8 mouse cellular contexts compared by ENCODE assay signal in the genomic region with DNA sequence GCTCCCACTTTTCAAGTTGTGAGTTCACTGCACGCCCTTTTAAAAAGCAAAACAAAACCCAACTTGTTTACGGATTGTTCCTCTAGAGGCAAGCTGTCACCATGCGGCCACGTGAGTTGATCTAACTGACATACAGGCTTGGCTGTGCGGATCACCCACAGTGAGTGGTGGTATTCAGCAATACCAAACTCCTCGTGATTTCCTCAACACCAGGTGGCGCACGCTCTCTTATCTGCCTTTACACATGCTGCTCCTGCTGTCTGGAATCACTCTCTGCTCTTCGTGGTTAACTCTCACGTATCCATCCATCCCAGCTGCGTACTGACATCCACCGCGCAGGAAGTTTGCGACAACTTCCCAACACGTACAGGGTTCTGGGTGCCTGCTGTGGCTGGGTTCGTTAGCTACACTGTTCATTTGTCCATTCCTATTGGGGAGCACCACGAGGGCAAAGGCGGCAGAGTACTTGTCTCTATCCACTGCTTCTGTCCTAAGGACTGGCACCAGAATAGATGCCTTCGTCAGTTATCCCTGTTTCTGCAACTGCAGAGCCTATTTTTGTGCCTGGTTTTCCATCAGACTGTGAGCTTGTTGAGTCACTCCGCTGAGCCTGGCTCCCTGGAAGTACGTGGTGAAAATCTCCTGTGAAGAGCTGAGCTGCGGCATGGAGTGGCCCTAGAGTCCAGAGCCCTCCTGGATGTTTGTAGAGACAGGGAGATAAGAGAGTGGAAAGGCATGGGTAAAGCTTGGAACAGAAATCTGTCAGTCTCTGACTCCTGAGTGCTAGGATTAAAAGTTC. TPM values are rescaled to one million over a fixed set of nuclear protein-coding genes. Genes with fewer than 3 reads are reported as not detected.
DNase-seq lines count a peak whose midpoint lies in the region; ATAC-seq lines count a peak whose summit lies in the region.

No protein-coding gene starts in this region.

- no peak overlapping the region for H3K4me3 ChIP-seq in intestine, embryonic 15.5 days (replicated peaks)

- H3K4me2 ChIP-seq in intestine, embryonic 15.5 days (replicated peaks): peak overlapping the region; percentile 55

- peak; percentile 87 for ATAC-seq in intestine, embryonic 15.5 days

- no peaks in the 10 kb centered on the region for H3K9me3 ChIP-seq in intestine, embryonic 15.5 days

- no peaks in the 10 kb centered on the region for H3K36me3 ChIP-seq in intestine, embryonic 15.5 days

- H3K9ac ChIP-seq in intestine, embryonic 15.5 days: 0 out of 2 replicates have a peak overlapping the region, but pooled peaks have one; percentile 8

- H3K4me1 ChIP-seq in intestine, embryonic 15.5 days (replicated peaks): no peaks in the 10 kb centered on the region

- no peaks in the 10 kb centered on the region for H3K27me3 ChIP-seq in intestine, embryonic 15.5 days (replicated peaks)

- H3K27ac ChIP-seq in intestine, embryonic 15.5 days: no peak overlapping the region

- WGBS in intestine, embryonic 15.5 days: 19% methylated on average over 22 of the region's 22 CpGs

- DNase-seq in adrenal gland, adult 8-10 months: peak; percentile 69
- peak; percentile 76 for DNase-seq in embryo, embryonic 9.5 days (ENCODE audit: extremely low spot score)
- DNase-seq in gastrocnemius, postnatal 4 days (ENCODE audit: low spot score in 2 of 2): peak; percentile 67 to 86
- peak; percentile 94 to 95 for DNase-seq in left cerebral cortex, postnatal 14 days (ENCODE audit: low spot score in 2 of 2)
- DNase-seq in mesoderm, embryonic 11.5 days (ENCODE audit: low read depth, low spot score): peak; percentile 89
- DNase-seq in right cerebral cortex, postnatal 25 days: peak; percentile 81
- DNase-seq in urinary bladder, postnatal 36 days (ENCODE audit: low spot score in 2 of 2): peak; percentile 54 to 84

- intact Hi-C loops in left cerebral cortex, postnatal 14 days (cut with DNase I): no loop called here

RNA-seq across cellular contexts. Expression of a gene that starts 23.8 kb away (rescaled TPM):
- 1 to 10 TPM; 1.0 to 4.3 (median 2.7) TPM for total RNA-seq in adrenal gland, adult 8-10 months (2022)
- 10 to 100 TPM; 15.8 to 17.4 TPM for total RNA-seq in gastrocnemius, postnatal 4 days (2021)
- 5.1 and 6.9 TPM in 2 replicates for polyA plus RNA-seq in intestine, embryonic 15.5 days (2015; fragmentation: Nextera tagmentation; extraction: Ambion mirVana)
- total RNA-seq in left cerebral cortex, postnatal 14 days (2021): 1 to 10 TPM; 9.1 to 9.4 TPM

RNA-seq across cellular contexts. Expression of a gene that starts 29.3 kb away (rescaled TPM):
- 10 to 100 TPM; 31.6 to 43.2 (median 34.7) TPM for total RNA-seq in adrenal gland, adult 8-10 months (2022)
- 10 to 100 TPM; 33.5 to 45.0 TPM for total RNA-seq in gastrocnemius, postnatal 4 days (2021)
- 29.7 and 33.5 TPM in 2 replicates for polyA plus RNA-seq in intestine, embryonic 15.5 days (2015; fragmentation: Nextera tagmentation; extraction: Ambion mirVana)
- total RNA-seq in left cerebral cortex, postnatal 14 days (2021): 10 to 100 TPM; 33.0 to 36.3 TPM

RNA-seq across cellular contexts. Expression of a gene that starts 37.0 kb away (rescaled TPM):
- total RNA-seq in adrenal gland, adult 8-10 months (2022): 10 to 100 TPM; 22.9 to 35.7 (median 25.1) TPM
- 10 to 100 TPM; 24.1 to 33.7 TPM for total RNA-seq in gastrocnemius, postnatal 4 days (2021)
- 122 and 128 TPM in 2 replicates for polyA plus RNA-seq in intestine, embryonic 15.5 days (2015; fragmentation: Nextera tagmentation; extraction: Ambion mirVana)
- 10 to 100 TPM; 72.6 to 75.1 TPM for total RNA-seq in left cerebral cortex, postnatal 14 days (2021)

RNA-seq across cellular contexts. Expression of a gene that starts 43.6 kb away (rescaled TPM):
- 10 to 100 TPM; 21.7 to 25.7 (median 22.3) TPM for total RNA-seq in adrenal gland, adult 8-10 months (2022)
- 10 to 100 TPM; 20.5 to 23.5 TPM for total RNA-seq in gastrocnemius, postnatal 4 days (2021)
- 57.5 and 68.4 TPM in 2 replicates for polyA plus RNA-seq in intestine, embryonic 15.5 days (2015; fragmentation: Nextera tagmentation; extraction: Ambion mirVana)
- total RNA-seq in left cerebral cortex, postnatal 14 days (2021): 10 to 100 TPM; 19.2 to 21.7 TPM
